Mouse (Mus musculus): ENCODE results near the gene Mcts1. TPM values are rescaled to one million over a fixed set of nuclear protein-coding genes. Genes with fewer than 3 reads are reported as not detected.

Mcts1 gene
- total RNA-seq, 2 experiments from 2014 or later: 80.8 to 87.3 TPM

DNA sequence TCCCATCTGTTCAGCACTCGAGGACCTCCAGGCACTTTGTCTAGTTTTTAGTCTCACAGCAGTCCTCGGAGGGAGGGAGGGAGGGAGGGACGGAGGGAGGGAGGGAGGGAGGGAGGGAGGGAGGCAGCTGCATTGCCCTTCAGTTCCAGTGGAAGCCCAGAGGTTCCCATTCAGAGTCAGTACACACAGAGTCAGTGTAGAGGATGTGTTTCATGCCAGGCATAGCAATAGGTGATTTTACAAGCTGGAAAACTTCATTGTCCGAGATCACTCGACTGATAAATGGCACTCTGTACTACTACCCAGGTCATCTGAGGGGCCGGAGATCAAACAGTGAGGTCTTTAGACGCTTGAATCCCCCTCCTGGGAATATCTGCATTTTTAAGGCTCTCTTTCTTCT is 50.8 kb downstream of the Mcts1 start:
- DNase-seq (ENCODE audit: low spot score in 2 of 2): no peak
- intact Hi-C loops (cut with DNase I): no loop called here

DNA sequence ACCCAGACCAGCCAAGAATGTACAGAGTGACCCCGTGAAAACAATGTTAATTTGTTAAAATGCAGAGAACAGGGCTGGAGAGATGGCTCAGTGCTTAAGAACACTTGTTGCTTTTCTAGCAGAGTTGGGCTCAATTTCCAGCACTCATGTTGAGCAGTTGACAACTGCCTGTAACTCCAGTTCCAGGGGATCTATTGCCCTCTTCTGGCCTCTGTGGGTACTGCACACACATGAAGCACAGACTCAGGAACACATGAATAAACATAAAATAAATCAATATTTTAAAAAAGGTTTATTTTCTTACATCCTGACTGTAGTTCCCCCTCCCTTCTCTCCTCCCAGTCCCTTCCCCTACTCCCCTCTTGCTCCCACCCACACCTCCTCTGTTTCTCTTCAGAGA is 52.8 kb downstream of the Mcts1 start:
- DNase-seq (ENCODE audit: low spot score in 2 of 2): no peak
- intact Hi-C loops (cut with DNase I): no loop called here

DNA sequence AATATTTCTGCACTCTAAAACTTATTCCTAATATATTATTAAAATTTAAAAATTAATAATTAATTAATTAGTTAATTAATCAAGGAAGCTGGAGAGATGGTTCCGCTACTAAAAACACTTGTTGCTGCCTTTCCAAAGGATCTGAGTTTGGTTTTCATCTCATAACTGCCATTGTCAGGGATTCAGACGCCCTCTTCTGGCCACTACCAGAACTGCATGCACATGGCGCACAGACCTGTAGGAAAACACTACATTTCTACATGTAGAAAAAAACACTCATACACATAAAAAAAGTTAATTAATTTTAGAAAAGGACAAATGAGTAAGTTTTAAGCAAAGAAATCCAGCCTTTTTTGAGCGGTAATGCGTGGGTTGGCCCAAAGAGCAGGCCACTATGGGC is 54.3 kb downstream of the Mcts1 start:
- DNase-seq (ENCODE audit: low spot score in 2 of 2): no peak
- intact Hi-C loops (cut with DNase I): no loop called here

DNA sequence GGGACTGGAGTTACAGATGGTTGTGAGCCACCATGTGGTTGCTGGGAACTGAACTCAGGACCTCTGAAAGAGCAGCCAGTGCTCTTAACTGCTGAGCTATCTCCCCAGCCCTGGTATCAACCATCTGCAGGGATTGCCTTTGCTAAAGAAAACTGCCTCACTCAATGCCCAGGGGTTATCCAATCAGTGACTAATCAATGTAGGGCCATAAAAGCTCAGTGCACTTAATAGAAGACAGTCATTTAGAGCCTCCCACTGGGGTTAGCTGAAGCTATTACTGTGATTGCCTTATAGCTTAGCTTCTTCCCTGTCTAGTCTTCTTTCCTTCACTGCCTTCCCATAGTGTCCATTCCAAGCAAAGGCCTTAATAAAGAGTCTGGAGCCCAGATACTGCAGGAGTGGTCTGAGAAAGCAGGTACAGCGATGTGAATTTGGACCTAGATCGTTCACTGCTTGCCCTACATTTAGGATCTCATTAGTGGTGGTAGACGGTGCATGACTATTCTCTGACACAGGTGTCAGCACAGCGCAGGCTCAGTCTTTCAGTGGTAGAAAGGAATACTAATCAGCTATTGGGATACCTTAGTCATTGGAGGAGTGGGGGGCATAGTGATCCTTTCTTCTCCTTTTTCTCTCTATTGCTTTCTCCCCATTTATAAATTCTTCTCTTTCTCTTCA is 56.0 kb downstream of the Mcts1 start:
- intact Hi-C loops (cut with DNase I): no loop called here
- DNase-seq (ENCODE audit: low spot score in 2 of 2): no peak

Other genes with a start within 250 kb of the Mcts1 start
- 10 to 100 TPM; 70.0 to 76.6 TPM for gene Lamp2, start 144.1 kb upstream of the Mcts1 start, total RNA-seq (2021)
- 10 to 100 TPM; 34.8 to 37.8 TPM for gene Cul4b, start 24.4 kb upstream of the Mcts1 start, total RNA-seq (2021)
- 10 to 100 TPM; 24.2 to 26.0 TPM for gene C1galt1c1, start 34.5 kb downstream of the Mcts1 start, total RNA-seq (2021)
- gene 6030498E09Rik, start 172.1 kb downstream of the Mcts1 start, total RNA-seq (2021): not detected

Data from left cerebral cortex, postnatal 25 days (tissue).